Mouse (Mus musculus) G1E-ER4 (cell line): ENCODE data around the gene Usp48. TPM values are rescaled to one million over a fixed set of nuclear protein-coding genes. Genes with fewer than 3 reads are reported as not detected.

Experiments used
- GATA1 ChIP-seq: IDR thresholded peaks from one replicate; pipeline ENCODE4 v1.8.0; 2012; ENCODE audit warnings: low read length, inconsistent platforms
- polyA plus RNA-seq: library from polyadenylated mRNA; stranded (reverse); fragments of >175 nt; gene quantifications from 2 replicates; pipeline ENCODE4 v1.2.3, GENCODE M21; 2012

Gene Usp48
- polyA plus RNA-seq, 1 experiment: 23.6 TPM

DNA sequence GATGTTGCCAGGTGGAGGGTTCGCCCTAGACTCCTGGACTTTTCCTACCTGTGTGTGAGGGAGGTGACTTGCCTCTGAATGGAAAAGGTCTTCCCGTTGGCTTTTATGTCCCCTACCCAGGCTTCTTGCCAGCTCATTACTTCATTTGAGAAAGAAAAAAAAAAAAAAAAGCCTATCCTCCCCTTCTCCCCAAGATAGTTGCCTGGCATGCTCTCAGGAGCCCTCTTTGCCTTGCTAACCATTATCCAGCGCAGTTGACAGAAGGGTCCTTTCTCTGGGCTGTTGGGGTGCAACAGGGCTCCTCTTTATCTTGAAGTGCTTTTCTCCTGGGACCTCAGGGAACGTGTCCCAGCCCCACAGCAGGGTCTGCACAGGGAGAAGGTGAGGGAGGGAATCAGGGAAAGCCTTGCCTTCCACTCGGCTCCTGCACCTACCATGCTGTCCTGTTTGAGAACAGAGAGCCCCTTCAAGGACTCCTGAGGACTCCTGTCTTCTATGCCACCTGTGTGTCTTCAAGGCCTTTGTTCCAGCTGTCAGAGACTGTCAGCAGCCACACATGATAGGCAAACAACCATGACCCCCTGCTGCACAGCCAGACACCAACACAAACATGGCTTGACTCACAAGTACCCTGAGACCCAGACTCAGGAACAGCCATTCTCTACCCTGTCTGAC is 72.9 kb downstream of the Usp48 start:
- no peak for TF ChIP-seq GATA1

DNA sequence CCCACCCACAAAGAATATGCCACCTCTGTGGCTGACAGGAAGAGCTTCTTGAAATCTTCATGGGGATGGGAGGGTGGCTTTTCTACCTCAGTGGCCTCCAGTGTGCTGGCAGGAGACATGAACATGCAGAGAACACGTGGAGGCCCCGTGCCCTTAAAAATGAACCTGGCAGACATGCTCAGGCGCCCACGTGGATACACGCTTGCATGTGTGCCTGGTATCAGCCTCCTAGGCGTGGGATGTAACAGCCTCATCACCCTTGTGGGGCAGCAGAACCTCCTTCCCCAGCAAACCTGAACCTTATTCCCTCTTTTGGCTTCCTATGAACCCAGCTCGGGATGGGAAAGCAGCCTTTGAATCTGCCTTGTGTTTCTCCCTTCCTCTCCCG is 73.4 kb downstream of the Usp48 start:
- no peak for TF ChIP-seq GATA1

DNA sequence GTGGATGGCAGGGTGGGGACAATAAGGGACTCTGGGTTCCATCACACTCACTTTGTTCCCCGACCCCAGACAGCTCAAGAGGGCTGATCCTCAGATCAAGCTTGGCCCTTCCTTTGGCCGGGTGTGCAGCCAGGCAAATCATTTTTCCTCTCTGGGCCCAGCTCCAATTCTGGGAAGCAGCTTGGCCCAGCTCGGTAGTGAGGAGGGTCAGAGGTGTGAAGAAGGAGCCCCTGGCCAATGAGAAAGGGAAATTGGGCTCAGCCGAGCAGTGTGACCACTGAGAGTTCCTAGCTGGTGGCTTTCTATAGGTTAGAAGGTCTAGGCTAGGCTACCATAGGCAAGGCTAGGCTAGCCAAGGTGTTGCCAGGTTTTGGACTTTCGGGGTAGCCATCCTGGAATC is 74.2 kb downstream of the Usp48 start:
- TF ChIP-seq GATA1: no peak

DNA sequence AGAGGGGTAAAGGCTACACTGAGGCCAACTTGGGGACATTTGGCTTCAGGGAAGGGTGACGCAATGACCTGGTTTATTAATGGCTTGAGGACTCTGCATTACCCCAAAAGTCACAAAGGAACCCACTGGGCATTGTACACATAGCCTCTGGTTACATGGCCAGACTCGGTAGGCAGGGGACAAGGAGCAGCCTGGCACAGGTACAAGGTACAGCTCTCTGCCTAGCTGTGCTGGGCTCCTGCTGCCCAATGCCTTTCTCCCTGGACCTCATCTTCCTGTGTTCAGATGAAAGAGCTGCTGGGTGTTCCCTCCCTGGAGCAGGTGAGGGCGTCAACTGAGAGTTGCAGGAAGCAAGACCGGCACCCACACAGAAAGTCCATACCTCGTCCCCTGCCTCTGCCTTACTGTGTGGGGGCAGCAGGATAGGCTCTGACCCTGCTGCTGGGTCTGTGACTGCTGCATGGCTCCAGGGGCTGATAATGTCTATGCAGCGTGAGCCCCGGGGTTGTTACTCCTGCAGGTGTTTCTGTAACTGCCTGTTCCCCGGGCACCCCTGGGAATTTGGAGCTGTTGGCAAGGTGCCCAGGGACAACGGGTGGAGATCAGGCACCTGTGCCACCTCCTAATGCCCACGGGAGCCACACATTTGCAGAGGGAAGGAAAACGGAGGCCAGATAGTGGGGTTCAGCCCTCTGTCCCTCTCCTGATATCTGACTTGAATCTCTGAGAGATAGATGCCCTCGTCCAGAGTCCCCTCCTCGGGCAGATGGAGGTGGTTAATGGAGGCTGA is 78.4 kb downstream of the Usp48 start:
- TF ChIP-seq GATA1: no peak

DNA sequence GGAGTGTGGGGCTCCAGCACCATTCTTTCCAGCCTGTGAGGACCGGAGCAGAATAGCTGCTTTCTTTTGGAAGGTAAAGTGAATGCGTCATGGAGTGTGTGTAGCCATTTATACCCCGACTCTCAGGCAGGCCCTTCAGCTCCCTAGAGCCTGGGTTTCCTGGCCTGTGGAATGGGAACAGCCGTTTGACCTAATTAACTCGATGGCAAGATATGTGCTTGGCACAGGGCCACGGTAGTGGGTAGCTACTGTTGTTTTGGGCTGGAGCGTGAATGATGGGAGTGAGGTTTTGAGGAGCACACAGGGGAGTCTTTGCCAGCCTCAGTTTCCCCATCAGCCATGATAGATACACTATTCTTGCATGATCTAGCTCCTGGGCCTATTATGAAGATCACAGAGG is 82.0 kb downstream of the Usp48 start:
- TF ChIP-seq GATA1: no peak

GRCm38 (mm10) chr4:137676057-137676456 is 82.5 kb downstream of the Usp48 start:
- TF ChIP-seq GATA1: no peak

DNA sequence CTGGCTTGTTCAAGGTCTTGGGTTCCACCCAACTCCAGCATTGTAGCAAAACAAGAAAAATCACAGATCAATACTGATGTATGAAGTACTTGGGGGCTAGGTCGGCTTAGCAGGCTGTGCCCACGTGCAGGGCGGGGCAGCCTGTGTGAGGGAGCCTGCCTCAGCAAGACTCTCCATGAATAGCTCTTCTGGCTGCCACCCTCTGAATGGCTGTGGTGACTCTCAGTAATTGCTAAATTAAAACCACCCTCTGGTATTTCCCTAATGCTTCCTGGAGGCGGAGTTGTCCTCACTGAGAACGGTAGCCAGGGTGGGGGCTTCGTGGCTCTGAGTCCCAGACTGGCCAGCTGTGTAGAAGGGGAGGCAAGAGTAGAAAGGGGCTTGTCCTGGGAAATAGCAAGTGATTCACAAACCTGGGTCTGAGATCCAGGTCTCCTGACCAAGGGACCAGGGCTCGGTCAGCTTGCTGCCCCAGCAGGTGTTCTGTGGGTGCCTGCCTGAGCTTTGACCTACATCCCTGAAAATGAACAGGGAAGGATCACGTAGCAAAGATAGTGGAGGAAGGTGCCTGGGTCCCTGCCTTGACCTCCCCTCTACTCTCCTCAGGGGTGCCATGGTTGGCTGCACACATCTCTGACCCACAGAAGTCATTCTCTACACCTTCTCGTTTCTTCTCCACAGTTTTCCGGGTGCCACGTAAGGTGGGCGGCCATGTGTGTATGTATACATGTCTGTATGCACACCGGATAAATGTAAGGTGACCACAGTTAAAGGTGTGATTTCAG is 83.3 kb downstream of the Usp48 start:
- TF ChIP-seq GATA1: no peak

DNA sequence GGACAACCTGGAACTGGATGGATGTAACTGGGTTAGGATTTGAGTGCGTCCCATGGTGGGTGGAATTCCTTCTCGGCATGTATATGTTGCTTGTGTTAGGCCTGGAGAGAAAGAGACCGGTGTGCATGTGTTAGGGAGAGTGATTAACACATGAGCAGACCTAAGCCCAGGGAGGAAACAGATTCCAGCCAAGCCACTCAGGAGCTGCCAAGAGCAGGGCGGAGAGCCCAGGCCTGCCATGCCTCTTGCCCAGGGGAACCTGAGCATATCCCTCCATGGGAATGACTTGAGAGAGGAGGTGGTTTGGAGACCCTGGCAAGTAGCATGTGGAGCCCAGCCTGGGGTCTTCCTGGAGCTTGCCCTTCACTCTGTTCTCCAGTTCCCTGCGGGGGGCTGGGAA is 84.4 kb downstream of the Usp48 start:
- no peak for TF ChIP-seq GATA1

DNA sequence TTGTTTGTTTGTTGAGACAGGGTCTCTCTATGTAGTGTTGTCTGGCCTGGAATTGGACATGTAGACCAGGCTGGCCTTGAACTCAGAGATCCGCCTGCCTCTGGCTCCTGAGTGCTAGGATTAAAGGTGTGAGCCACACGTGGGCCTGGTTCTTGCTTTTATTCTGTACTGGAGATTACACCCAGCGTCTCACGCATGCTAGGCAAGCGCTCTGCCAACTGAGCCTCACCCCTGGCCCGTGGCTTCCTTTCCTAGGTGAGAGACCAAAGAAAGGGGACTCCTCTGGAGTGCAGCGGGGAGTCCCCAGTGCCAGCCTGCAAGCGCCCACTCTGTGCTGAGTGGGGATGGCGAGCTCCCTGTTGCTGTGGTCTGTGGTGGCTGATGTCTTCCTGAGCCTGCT is 85.0 kb downstream of the Usp48 start:
- no peak for TF ChIP-seq GATA1

DNA sequence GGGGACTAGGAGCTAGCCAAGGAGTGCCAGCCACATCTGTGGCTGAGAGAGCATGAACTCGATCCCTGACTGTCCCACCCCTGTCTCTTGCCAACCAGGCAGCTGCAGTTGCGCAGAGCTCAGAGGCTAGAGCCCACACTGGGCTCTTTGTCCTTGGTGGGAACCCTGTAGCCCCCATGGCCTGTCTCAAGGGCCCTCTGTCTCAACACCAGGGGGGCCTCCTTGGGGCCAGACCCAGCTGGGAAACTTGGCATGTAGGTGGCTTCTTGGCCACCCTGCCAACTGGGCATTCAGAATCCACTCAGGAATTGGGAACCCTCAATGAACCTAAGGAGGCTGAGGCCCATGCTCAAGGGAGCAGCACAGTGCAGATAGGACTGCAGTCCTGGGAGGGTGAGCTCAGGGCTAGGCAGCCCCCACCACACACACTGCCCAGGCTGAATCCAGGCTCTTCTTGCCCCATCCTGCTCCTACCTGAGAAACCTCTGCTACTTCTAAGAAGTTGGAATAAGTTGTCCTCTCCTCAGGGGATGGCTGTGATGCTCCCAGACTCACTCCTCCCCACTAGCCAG is 86.5 kb downstream of the Usp48 start:
- no peak for TF ChIP-seq GATA1

GRCm38 (mm10) chr4:137680721-137681120 is 87.2 kb downstream of the Usp48 start:
- TF ChIP-seq GATA1: no peak

DNA sequence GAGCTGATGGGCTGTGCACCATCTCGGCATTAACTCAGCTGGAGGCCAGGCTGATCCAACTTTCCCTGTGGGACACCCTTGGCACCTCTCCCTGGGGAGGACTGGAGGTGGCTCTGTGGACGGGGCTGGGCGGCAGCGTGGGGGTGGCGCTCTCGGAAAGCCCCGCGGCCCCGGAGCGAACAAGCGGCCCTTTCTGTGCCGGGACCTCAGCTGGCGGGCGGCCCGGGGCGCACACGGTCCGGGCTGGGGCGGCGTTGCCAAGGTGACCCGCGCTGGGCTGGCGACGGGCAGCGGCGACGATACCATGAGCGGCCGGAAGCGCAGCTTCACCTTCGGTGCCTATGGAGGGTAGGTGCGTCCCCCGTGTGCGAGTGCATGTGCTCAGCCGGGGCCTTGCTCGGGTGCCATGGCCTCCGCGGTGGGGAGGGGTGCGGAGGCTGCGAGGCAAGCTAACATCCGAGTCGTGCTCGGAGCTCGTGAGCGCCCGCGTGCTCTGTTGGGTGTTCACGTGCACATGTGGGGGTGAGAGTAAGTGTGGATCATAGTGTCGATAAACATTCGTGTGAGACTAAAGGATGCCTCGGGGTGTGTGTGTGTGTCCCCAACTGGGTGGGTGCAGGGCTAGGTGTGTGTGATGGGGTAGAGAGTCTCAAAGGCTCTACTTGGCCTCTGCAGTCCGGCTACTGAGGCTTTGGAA is 88.0 kb downstream of the Usp48 start:
- TF ChIP-seq GATA1: no peak

DNA sequence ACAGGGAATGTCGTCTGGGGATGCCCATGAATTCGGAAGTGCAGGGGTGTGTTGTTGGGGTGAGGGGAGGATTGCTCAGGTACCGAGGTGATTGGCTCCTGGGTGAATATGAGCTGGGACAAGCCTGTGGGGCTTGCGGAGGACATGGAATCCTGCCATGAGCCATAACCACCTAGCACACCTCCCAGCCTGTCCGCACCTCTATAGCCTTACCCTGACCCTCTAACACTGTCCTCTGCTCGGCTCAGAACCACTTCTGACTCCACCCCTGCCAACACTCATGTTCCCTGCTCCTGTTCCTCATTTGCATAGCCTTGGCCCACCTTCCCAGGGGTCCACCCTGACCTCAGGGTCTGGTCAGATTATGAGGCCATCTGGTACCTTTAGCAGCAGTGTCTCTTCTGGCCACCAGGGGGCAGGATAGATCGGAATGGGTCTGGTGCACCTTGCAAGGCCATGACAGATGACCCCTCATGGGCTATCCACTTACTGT is 89.5 kb downstream of the Usp48 start:
- TF ChIP-seq GATA1: no peak

DNA sequence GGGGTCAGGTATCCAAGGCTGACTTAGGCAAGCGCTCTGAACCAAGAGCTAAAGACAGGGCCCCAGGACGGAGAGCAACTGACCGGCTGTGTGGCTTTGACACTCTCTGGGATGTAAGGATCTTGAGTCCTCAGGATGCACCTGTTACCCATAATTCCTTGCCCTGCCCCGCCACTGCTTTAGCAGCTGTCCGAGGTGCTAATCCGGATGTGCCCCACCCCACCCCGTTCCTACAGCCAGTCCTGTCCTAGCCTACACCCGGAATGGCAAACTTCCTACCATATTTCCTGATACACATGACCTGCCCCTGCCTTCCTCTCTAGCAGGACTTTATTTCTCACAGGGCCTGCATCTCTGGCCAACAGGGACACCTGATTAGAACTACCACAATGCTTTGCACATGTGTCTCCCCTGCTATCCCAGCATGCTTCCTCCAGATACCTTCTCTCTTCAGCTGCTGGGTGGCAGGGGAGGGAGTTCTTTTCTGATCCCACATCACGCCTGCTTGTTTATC is 91.3 kb downstream of the Usp48 start:
- TF ChIP-seq GATA1: no peak

- no peak for TF ChIP-seq GATA1
These were observed 92.7 kb downstream of the Usp48 start for GRCm38 (mm10) chr4:137686303-137686702.

DNA sequence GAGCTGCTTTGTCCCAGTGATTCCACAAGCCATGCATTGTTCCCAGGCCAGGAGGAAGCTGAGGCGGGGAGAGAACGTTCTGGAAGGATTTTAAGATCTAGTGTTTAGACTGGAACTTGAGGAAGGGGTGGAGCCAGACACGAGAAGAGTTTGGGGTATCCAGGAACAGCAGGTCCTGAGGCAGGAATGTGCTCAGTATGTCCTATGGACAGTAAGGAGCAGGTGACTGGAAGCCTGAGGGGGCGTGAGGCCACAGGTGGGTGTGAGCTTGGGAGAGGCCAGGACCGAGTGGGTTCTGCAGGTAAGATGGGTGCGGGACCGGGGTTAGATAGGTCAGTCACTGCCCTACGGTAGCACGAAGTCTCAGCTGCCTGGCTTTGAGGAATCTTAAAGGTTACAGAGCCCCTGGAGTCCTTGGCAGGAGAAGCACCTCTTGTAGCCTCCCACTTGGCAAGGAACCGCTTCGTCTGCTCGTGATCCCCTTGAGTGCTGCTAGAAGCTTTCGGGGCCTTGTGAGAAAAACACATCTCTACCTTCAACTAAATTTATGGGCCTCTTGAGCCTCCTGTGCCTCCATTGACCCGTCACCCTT is 93.8 kb downstream of the Usp48 start:
- no peak for TF ChIP-seq GATA1
